Mouse (Mus musculus) ES-Bruce4 (cell line): Measurements from ENCODE around the gene Syf2. TPM values are rescaled to one million over a fixed set of nuclear protein-coding genes. Genes with fewer than 3 reads are reported as not detected.

Source experiments
- H3K27ac ChIP-seq: 2 replicates; pipeline ENCODE4 v1.5.1; 2012; ENCODE audit warnings: low read length, inconsistent platforms; ENCODE audit not compliant: insufficient read depth
- H3K27me3 ChIP-seq: 2 replicates; pipeline ENCODE4 v1.6.1; 2012; ENCODE audit warnings: mild to moderate bottlenecking, low read length, inconsistent platforms; ENCODE audit not compliant: control insufficient read depth, poor library complexity, insufficient read depth, severe bottlenecking
- H3K36me3 ChIP-seq: 2 replicates; pipeline ENCODE4 v1.6.1; 2012; ENCODE audit warnings: inconsistent platforms, mild to moderate bottlenecking, low read length, moderate library complexity; ENCODE audit not compliant: control insufficient read depth, poor library complexity, insufficient read depth, severe bottlenecking
- H3K4me1 ChIP-seq: one replicate; pipeline ENCODE4 v1.8.1; 2011; ENCODE audit warnings: low read length; ENCODE audit not compliant: control insufficient read depth, insufficient read depth
- H3K4me3 ChIP-seq: 2 replicates; pipeline ENCODE4 v1.5.1; 2011; ENCODE audit warnings: low read depth, mild to moderate bottlenecking, low read length
- H3K9ac ChIP-seq: 2 replicates; pipeline ENCODE4 v1.6.1; 2012; ENCODE audit warnings: low read depth, mild to moderate bottlenecking, inconsistent platforms; ENCODE audit not compliant: poor library complexity, severe bottlenecking
- H3K9me3 ChIP-seq: replicated peaks from 2 replicates; pipeline ENCODE4 v1.6.1; 2012; ENCODE audit warnings: mild to moderate bottlenecking, low read length, inconsistent platforms; ENCODE audit not compliant: control insufficient read depth, poor library complexity, insufficient read depth, severe bottlenecking
- CTCF ChIP-seq: IDR thresholded peaks from one replicate; pipeline ENCODE4 v1.8.1; 2011; ENCODE audit warnings: low read depth, low read length
- EP300 ChIP-seq: IDR thresholded peaks from 2 replicates; pipeline ENCODE4 v1.6.1; 2011; ENCODE audit warnings: low read depth, low read length; ENCODE audit not compliant: insufficient read depth
- POLR2A ChIP-seq: IDR thresholded peaks from one replicate; pipeline ENCODE4 v1.8.1; 2011; ENCODE audit warnings: low read length; ENCODE audit not compliant: insufficient read depth
- polyA plus RNA-seq: library from polyadenylated mRNA; stranded (reverse); fragments of >200 nt; gene quantifications from 2 replicates; pipeline ENCODE4 v1.2.4, GENCODE M21; 2011; ENCODE audit warnings: low read depth; ENCODE audit not compliant: missing spikeins, insufficient read depth, insufficient read length

The Syf2 gene
- polyA plus RNA-seq, 1 experiment = 53.3 TPM

DNA sequence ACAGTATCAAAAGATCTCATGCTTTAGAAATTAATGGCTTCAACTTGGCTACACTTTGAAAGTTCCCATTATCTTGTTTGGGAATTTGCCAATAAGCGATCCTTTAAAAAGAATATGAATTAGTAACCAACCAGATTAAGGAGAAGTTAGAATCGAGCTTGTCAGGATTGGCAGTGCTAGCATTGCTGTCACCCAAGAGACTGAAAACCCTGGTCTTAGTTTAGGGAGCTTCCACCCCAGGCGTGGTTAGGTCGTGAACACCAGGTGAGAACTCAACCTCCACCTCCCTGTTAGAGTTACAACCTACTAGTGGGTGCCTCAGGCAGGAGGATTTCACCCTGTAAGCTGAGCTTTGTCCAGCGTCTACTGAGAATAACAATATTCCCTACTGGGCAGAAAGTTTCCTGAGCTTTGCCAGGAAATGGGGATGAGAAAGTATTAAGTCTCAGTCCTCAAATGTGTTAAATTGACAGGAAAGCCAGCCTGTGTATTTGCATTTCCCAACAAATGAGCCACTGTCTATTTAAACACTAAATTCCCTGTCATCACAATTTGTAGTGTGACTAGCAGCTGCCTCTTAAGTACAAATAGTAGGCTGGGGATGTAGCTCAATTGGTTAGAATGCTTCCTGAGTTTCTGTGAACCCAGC lies 2.8 kb upstream of the Syf2 start:
- H3K9me3 ChIP-seq = no peaks in the 10 kb centered on the region
- H3K9ac ChIP-seq = no peak overlapping the region
- H3K36me3 ChIP-seq = peaks cover 41% of the 10 kb centered on the region
- no peak for TF ChIP-seq EP300
- no peak for TF ChIP-seq POLR2A
- TF ChIP-seq CTCF = no peak
- H3K4me3 ChIP-seq = no peak overlapping the region
- H3K27me3 ChIP-seq = no peaks in the 10 kb centered on the region
- no peaks in the 10 kb centered on the region for H3K4me1 ChIP-seq
- no peak overlapping the region for H3K27ac ChIP-seq

DNA sequence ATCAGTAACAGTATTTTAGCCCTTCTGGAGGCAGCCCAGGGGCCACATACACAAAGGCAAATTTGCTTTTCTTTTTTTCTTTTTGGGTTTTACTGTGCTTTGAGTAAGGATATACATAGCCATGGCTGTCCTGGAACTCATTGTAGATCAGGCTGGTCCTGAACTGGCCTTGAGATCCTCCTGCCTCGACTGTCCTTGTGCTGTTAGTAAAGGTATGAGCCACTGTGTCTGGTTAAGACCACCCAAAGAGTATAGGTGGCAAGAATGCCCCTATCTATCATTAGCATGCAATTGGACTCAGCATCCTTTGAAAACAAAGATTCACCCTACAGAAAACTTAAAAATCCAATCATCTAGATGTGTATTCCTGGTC lies 2.2 kb upstream of the Syf2 start:
- Histone ChIP-seq H3K4me3 (no peak overlapping the region), H3K9me3 (no peaks in the 10 kb centered on the region), H3K9ac (no peak overlapping the region), H3K36me3 (peaks cover 41% of the 10 kb centered on the region), H3K27ac (no peak overlapping the region), H3K27me3 (no peaks in the 10 kb centered on the region), H3K4me1 (no peaks in the 10 kb centered on the region)
- TF ChIP-seq POLR2A (no peak), EP300 (no peak), CTCF (no peak)

DNA sequence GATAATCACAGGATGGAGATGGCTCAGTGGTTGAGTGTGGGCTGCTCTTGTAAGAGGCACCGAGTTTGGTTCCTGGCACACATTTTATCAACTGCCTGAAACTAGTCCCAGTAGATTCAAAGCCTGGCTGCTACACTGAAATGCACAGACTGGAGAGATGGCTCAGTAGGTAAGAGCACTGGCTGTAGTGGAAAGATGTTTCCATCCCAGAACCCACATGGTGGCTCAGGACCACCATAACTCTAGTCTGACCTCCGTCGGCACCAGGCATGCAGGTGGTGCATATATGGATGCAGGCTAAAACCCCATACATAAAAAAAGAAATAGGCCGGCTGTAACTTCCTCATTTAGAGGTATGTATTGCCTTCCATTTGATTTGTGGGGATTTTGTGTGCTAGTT lies 1.2 kb upstream of the Syf2 start:
- Histone ChIP-seq H3K27me3 (no peaks in the 10 kb centered on the region), H3K4me3 (no peak overlapping the region), H3K9ac (no peak overlapping the region), H3K27ac (no peak overlapping the region; the same call in 1 of the 2 replicates), H3K4me1 (no peaks in the 10 kb centered on the region), H3K9me3 (no peaks in the 10 kb centered on the region), H3K36me3 (peaks cover 41% of the 10 kb centered on the region)
- TF ChIP-seq CTCF (no peak), POLR2A (no peak), EP300 (no peak)

DNA sequence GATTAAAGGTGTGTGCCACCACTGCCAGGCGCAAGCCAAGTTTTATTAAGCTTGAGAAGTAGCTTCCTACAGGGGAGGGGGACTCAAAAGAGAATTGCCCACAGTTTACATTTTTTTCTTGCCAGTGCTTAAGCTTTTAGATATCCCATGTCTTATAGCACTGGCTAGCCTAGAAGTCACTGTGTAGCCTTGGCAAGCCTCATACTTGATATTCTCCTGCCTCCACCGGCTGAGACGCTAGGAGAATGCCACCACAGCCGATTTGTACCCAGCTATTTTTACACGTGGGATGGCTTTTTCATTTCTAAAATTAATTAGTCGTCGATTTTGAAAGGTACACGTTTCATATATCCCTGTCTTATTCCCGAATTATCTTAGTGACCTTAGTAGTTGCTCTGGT lies 508 bp upstream of the Syf2 start:
- Histone ChIP-seq H3K27ac (no peak overlapping the region), H3K36me3 (peaks cover 39% of the 10 kb centered on the region)

DNA sequence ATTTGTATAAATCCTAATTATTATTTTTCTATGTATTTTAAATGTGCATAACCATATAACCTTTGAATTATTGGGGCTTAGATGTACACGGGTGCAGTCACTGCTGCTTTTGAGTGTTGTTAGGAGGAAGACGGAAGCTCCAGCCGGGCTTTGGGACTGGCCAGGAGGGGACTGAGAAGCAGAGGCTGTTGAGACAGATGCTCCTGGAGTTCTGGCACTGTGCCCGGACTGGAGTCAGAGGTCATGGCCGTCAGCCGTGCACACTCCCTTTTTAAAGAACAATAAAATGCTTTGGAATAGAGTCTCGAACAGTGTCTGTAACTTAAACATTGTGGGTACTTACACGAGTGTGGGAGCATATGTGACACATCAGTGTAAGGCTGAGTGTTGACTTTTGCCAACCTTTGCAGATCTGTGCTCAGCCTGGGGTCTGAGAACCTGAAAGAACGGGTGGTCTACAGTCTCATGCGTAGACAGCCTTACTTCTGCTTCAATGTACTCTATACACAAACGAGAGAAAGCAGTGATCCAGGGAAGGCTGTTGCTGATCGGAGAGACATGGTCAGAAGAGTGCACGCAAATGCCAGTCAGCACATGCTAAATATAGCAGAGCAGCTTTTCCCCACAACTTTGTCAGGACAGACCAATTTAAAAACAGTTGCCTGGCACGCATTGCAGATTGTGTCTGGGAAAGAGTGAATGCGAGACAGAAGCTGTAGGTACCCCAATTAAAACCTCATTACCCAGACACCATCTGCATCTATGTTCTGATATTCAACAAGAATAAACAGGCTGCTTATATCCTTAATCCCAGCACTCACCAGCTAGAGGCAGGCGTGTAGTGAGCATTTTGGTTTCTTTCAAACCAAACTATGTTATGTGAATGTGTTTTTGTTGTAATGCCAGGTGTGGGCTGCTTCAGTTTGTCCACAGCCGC lies 6.8 kb downstream of the Syf2 start:
- Histone ChIP-seq H3K9ac (no peak overlapping the region), H3K4me3 (no peak overlapping the region), H3K9me3 (no peaks in the 10 kb centered on the region), H3K27ac (no peak overlapping the region), H3K36me3 (peaks cover 10% of the 10 kb centered on the region; the same call in 1 of the 2 replicates), H3K4me1 (no peaks in the 10 kb centered on the region), H3K27me3 (no peaks in the 10 kb centered on the region)
- TF ChIP-seq CTCF (no peak), EP300 (no peak), POLR2A (no peak)

More for the DNA sequence above, 508 bp upstream of the Syf2 start:
- H3K9me3 ChIP-seq = no peaks in the 10 kb centered on the region
- TF ChIP-seq CTCF (no peak), EP300 (no peak), POLR2A (no peak)
- H3K4me1 ChIP-seq = no peaks in the 10 kb centered on the region
- H3K9ac ChIP-seq = no peak overlapping the region
- H3K27me3 ChIP-seq = no peaks in the 10 kb centered on the region
- H3K4me3 ChIP-seq = peak overlapping the region; percentile 42

DNA sequence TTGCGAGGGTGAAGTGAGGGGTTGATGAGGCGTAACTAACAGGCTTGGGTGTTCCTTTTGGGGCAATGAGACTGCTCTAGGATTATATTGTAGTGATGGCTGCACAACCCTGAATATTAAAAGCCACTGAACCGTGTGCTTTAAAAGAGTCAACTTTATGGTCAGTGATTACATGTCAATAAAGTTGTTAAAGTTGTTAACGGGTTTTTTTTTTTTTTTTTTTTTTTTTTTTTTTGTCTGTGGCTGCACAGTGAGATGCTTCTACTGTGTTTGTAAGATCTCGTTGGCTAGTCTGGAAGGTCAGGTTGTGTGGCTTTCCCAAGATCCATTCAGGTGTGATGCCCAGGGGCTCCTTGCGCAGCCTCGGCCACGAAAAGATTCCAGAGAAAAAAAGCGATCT lies 9.2 kb downstream of the Syf2 start:
- no peaks in the 10 kb centered on the region for H3K4me1 ChIP-seq
- H3K9me3 ChIP-seq = no peaks in the 10 kb centered on the region
- H3K27ac ChIP-seq = no peak overlapping the region
- H3K4me3 ChIP-seq = no peak overlapping the region
- H3K27me3 ChIP-seq = no peaks in the 10 kb centered on the region
- TF ChIP-seq POLR2A (no peak), EP300 (no peak), CTCF (no peak)
- 0 out of 2 replicates have a peak, but pooled peaks cover 3% of the 10 kb centered on the region for H3K36me3 ChIP-seq
- H3K9ac ChIP-seq = no peak overlapping the region
